Mouse (Mus musculus) intestine, postnatal 0 days (tissue): ENCODE results near the gene Hsd17b6. TPM values are rescaled to one million over a fixed set of nuclear protein-coding genes. Genes with fewer than 3 reads are reported as not detected.
"Not testable (repeated sequence)": the region's sequence is repeated elsewhere in the genome, so short reads cannot be mapped to it uniquely, and the experiment has no call there.

Experiments
- ATAC-seq: fragments of 200-750 bp; cut with Nextera tagmentation; 2 replicates; pipeline ENCODE4 v1.8.0; 2017; ENCODE audit warnings: mild to moderate bottlenecking, moderate TSS enrichment, moderate library complexity
- H3K27ac ChIP-seq: fragments of 300-500 bp; sonication (generic); 2 replicates; pipeline ENCODE4 v1.5.1; 2014; ENCODE audit warnings: mild to moderate bottlenecking, low read depth, low read length, moderate library complexity
- H3K27me3 ChIP-seq: fragments of 300-500 bp; sonication (generic); replicated peaks from 2 replicates; pipeline ENCODE4 v1.6.1; 2014; ENCODE audit warnings: low read length, mixed read lengths; ENCODE audit not compliant: control insufficient read depth, insufficient read depth
- H3K36me3 ChIP-seq: fragments of 300-500 bp; sonication (generic); 2 replicates; pipeline ENCODE4 v1.6.1; 2014; ENCODE audit warnings: mild to moderate bottlenecking, moderate library complexity; ENCODE audit not compliant: control insufficient read depth, insufficient read depth
- H3K4me1 ChIP-seq: fragments of 300-500 bp; sonication (generic); replicated peaks from 2 replicates; pipeline ENCODE4 v1.6.1; 2014; ENCODE audit warnings: antibody characterized with exemption, low read length, mixed read lengths; ENCODE audit not compliant: control insufficient read depth, insufficient read depth
- H3K4me2 ChIP-seq: fragments of 300-500 bp; sonication (generic); replicated peaks from 2 replicates; pipeline ENCODE4 v1.6.1; 2014; ENCODE audit warnings: low read depth, mild to moderate bottlenecking, moderate library complexity
- H3K4me3 ChIP-seq: fragments of 300-500 bp; sonication (generic); 2 replicates; pipeline ENCODE4 v1.5.1; 2014; ENCODE audit warnings: low read depth, low read length
- H3K9ac ChIP-seq: fragments of 300-500 bp; sonication (generic); 2 replicates; pipeline ENCODE4 v1.6.1; 2014; ENCODE audit warnings: mild to moderate bottlenecking, low read depth, low read length
- H3K9me3 ChIP-seq: fragments of 300-500 bp; sonication (generic); 2 replicates; pipeline ENCODE4 v1.6.1; 2016; ENCODE audit warnings: mixed run types; ENCODE audit not compliant: control insufficient read depth
- CTCF ChIP-seq: sonication (generic); IDR thresholded peaks from 2 replicates; pipeline ENCODE4 v1.5.1; 2016; ENCODE audit warnings: low read depth, mild to moderate bottlenecking, control low read depth, antibody characterized with exemption, moderate library complexity
- WGBS: fragments of 180-500 bp; shearing (Covaris S2); extraction: QIAGEN DNeasy Blood & Tissue Kit; methylation state at CpG from one replicate; pipeline ENCODE4 v1.1.7; 2014; 5-methylcytosine and 5-hydroxymethylcytosine counted together
- polyA plus RNA-seq: library from polyadenylated mRNA; unstranded; fragments of >200 nt; fragmentation: Nextera tagmentation; extraction: Ambion mirVana; gene quantifications from 2 replicates; pipeline ENCODE4 v1.2.1, GENCODE M21; 2015

Gene Hsd17b6
- polyA plus RNA-seq: 0.74 and 0.86 TPM in 2 replicates

DNA sequence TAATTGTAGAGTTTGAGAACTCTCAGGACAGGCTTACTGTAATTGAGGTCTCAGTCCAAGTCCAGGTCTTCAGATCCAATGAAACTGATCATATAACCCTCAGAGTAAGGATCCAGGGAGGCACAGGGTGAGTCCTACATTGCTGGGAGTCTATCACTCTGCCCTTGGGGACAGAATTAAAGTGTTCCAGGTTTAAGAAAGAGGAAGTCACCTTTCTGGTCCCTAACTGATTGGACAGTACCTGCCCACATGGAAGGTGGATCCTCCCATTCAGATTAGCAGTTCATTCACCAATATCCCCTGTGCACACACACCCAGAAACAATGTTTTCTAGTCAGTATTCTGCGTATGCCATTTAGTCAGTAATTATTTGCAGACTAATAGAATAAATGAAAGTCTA is at the start of gene Hsd17b6:
TSS of gene Hsd17b6 (minus strand) at position 166 of the 400 bp plus-strand sequence.
- H3K27me3 ChIP-seq: no peaks in the 10 kb centered on the region
- TF ChIP-seq CTCF: no peak
- H3K9me3 ChIP-seq: no peaks in the 10 kb centered on the region
- H3K4me1 ChIP-seq: no peaks in the 10 kb centered on the region
- no peak within 1 kb of the TSS for H3K4me2 ChIP-seq
- no peaks in the 10 kb centered on the region for H3K36me3 ChIP-seq
- H3K9ac ChIP-seq: no peak within 1 kb of the TSS
- WGBS: 84% methylated on average over 1 of the region's 1 CpGs
- H3K27ac ChIP-seq: no peak within 1 kb of the TSS
- no peak within 1 kb of the TSS for H3K4me3 ChIP-seq
- no peak for ATAC-seq

- Histone ChIP-seq H3K4me3 (no peak overlapping the region), H3K9me3 (no peaks in the 10 kb centered on the region), H3K4me1 (no peaks in the 10 kb centered on the region), H3K27ac (no peak overlapping the region), H3K36me3 (peaks cover 30% of the 10 kb centered on the region), H3K9ac (no peak overlapping the region), H3K4me2 (no peak overlapping the region), H3K27me3 (no peaks in the 10 kb centered on the region)
- no peak for TF ChIP-seq CTCF
- WGBS: 96% methylated on average over 8 of the region's 8 CpGs
- no peak for ATAC-seq
Measured at GRCm38 (mm10) chr10:128053001-128053400, 45.6 kb upstream of the Hsd17b6 start.

DNA sequence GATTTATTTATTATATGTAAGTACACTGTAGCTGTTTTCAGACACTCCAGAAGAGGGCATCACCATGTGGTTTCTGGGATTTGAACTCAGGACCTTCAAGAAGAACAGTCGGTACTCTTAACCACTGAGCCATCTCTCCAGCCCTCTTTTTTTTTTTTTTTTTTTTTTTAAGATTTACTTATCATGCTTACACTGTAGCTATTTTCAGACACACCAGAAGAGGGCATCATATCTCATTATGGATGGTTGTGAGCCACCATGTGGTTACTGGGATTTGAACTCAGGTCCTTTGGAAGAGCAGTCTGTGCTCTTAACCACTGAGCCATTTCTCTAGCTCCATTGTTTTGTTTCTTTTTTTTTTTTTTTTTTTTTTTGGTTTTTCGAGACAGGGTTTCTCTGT is 44.7 kb upstream of the Hsd17b6 start:
- H3K9me3 ChIP-seq, ATAC-seq, H3K9ac ChIP-seq, H3K27me3 ChIP-seq, H3K4me3 ChIP-seq, H3K4me2 ChIP-seq, H3K27ac ChIP-seq, H3K4me1 ChIP-seq: not testable (repeated sequence)
- 96% methylated on average over 1 of the region's 2 CpGs for WGBS
- H3K36me3 ChIP-seq: peaks cover 36% of the 10 kb centered on the region

- no peak overlapping the region for H3K9ac ChIP-seq
- H3K9me3 ChIP-seq: no peaks in the 10 kb centered on the region
- no peak for ATAC-seq
- no peaks in the 10 kb centered on the region for H3K27me3 ChIP-seq
- 93% methylated on average over 5 of the region's 5 CpGs for WGBS
- no peak overlapping the region for H3K27ac ChIP-seq
- no peaks in the 10 kb centered on the region for H3K4me1 ChIP-seq
- no peak overlapping the region for H3K4me2 ChIP-seq
- no peak overlapping the region for H3K4me3 ChIP-seq
- H3K36me3 ChIP-seq: peaks cover 41% of the 10 kb centered on the region
- TF ChIP-seq CTCF: no peak
Measured at GRCm38 (mm10) chr10:128051589-128051988, 44.2 kb upstream of the Hsd17b6 start.

GRCm38 (mm10) chr10:128050355-128050754 is 42.9 kb upstream of the Hsd17b6 start:
- H3K27ac ChIP-seq: no peak overlapping the region
- H3K27me3 ChIP-seq: no peaks in the 10 kb centered on the region
- no peaks in the 10 kb centered on the region for H3K4me1 ChIP-seq
- H3K9ac ChIP-seq: no peak overlapping the region
- 89% methylated on average over 2 of the region's 2 CpGs for WGBS
- peaks cover 53% of the 10 kb centered on the region for H3K36me3 ChIP-seq
- no peak for ATAC-seq
- H3K4me3 ChIP-seq: no peak overlapping the region
- H3K9me3 ChIP-seq: no peaks in the 10 kb centered on the region
- no peak overlapping the region for H3K4me2 ChIP-seq
- TF ChIP-seq CTCF: no peak

DNA sequence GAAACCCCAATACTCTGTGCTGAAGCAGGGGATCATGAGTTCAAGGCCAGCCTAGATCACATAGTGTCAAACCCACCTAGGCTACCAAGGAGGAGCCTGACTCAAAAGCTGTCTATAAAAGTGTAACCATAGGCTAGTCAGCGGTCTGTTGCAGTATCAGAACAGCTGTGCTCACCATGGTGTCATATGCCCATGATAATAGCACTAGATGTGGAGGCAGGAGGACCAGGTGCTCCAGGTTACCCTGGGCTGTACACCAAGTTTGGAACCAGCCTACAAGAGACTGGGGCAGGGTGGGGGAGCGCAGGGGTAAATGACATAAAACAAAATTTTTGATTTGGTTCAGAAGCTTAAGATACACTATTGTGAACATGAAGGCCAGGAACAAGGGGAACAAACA is 42.3 kb upstream of the Hsd17b6 start:
- no peak for ATAC-seq
- H3K4me3 ChIP-seq: no peak overlapping the region
- WGBS: 96% methylated on average over 2 of the region's 2 CpGs
- no peaks in the 10 kb centered on the region for H3K9me3 ChIP-seq
- H3K27me3 ChIP-seq: no peaks in the 10 kb centered on the region
- no peak for TF ChIP-seq CTCF
- no peaks in the 10 kb centered on the region for H3K4me1 ChIP-seq
- no peak overlapping the region for H3K9ac ChIP-seq
- H3K36me3 ChIP-seq: peaks cover 58% of the 10 kb centered on the region
- H3K27ac ChIP-seq: no peak overlapping the region
- no peak overlapping the region for H3K4me2 ChIP-seq

DNA sequence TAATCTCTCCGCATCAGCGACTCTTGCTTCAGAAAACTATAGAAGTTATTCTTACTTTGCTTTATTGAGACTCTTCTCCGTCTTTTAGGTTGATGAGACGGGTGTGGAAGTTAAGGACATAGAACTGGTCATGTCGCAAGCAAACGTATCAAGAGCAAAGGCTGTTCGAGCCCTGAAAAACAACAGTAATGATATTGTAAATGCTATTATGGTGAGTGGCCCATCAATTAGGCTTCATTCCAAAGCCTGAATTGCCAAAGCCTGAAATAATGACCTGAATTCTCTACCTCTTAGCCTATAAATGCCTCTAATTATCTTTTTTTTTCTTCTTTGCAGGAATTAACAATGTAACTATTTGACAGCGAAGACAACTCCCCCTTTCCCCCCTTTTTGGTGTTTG is 40.7 kb upstream of the Hsd17b6 start:
- no peak for ATAC-seq
- H3K9ac ChIP-seq: no peak overlapping the region
- 92% methylated on average over 8 of the region's 8 CpGs for WGBS
- H3K27ac ChIP-seq: no peak overlapping the region
- peaks cover 73% of the 10 kb centered on the region for H3K36me3 ChIP-seq
- no peak overlapping the region for H3K4me3 ChIP-seq
- TF ChIP-seq CTCF: no peak
- H3K9me3 ChIP-seq: no peaks in the 10 kb centered on the region
- no peak overlapping the region for H3K4me2 ChIP-seq
- no peaks in the 10 kb centered on the region for H3K4me1 ChIP-seq
- H3K27me3 ChIP-seq: no peaks in the 10 kb centered on the region
